Mouse (Mus musculus): ENCODE measurements around the gene Sirpb1c. TPM values are rescaled to one million over a fixed set of nuclear protein-coding genes. Genes with fewer than 3 reads are reported as not detected.
"Not testable (repeated sequence)": the region's sequence is repeated elsewhere in the genome, so short reads cannot be mapped to it uniquely, and the experiment has no call there.

Gene Sirpb1c
- total RNA-seq (2014; rRNA removed) (not detected in 2 replicates), polyA plus RNA-seq (2015; fragmentation: Nextera tagmentation; extraction: Ambion mirVana) (0.12 TPM in 1 of 2 replicates, not detected in the other)

DNA sequence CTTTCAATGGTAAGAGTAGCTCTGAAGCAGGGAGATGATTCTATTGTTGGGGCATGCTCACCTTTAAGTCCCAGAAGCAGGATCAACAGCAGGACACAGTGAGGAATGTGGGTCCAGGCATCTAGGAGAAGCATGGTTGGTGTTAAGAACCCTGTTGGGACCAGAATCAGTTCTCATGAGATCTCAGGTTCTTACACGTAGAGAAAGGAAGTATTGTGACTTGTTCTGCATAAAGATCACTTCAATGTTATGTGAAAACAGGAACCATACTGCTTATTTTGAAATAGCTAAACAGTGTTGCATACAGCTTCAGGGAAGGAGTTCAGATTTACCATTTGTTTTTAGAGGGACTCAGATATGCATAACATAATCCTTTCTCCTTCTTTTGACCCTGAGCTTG lies at the start of gene Sirpb1c:
TSS of gene Sirpb1c (minus strand) at position 249 of the 400 bp plus-strand sequence.
- ATAC-seq (ENCODE audit: low FRiP score); H3K4me1 ChIP-seq (ENCODE audit: insufficient read depth, low read length); H3K4me3 ChIP-seq (ENCODE audit: low read depth, low read length); H3K9me3 ChIP-seq (ENCODE audit: low read length); H3K27ac ChIP-seq (ENCODE audit: low read depth, low read length); H3K27me3 ChIP-seq (ENCODE audit: insufficient read depth, low read length); DNase-seq (ENCODE audit: low spot score); H3K9ac ChIP-seq (replicated peaks; ENCODE audit: low read length, poor library complexity, severe bottlenecking); H3K36me3 ChIP-seq (ENCODE audit: insufficient read depth, low read length); H3K4me2 ChIP-seq (ENCODE audit: low read depth, low read length, poor library complexity, severe bottlenecking): not testable (repeated sequence)
- no CpG with 5 or more reads among the region's 1 CpGs for WGBS

DNA sequence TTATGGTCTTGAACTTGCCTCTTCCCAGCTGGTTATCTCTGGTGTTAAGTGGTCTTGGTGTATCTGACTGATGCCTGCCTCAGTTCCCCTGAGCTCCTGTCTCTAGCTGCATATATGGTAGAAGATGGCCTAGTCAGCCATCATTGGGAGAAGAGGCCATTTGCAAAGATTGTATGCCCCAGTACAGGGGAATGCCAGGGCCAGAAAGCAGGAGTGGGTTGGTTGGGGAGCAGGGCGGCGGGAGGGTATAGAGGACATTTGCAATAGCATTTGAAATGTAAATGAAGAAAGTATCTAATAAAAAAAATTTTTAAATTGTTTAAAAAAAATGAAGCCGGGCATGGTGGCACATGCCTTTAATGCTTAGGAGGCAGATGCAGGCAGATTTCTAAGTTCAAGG lies 38.1 kb upstream of the Sirpb1c start:
- H3K4me3 ChIP-seq (ENCODE audit: low read depth, low read length) = no peak overlapping the region
- DNase-seq (ENCODE audit: low spot score) (no peak), ATAC-seq (ENCODE audit: low FRiP score) (no peak)
- H3K9ac ChIP-seq (replicated peaks; ENCODE audit: low read length, poor library complexity, severe bottlenecking) = no peak overlapping the region
- no peak for TF ChIP-seq CTCF (IDR thresholded peaks at IDR 0.05)
- no peaks in the 10 kb centered on the region for H3K4me1 ChIP-seq (ENCODE audit: insufficient read depth, low read length)
- no peak overlapping the region for H3K27ac ChIP-seq (ENCODE audit: low read depth, low read length)
- H3K9me3 ChIP-seq (ENCODE audit: low read length) = no peaks in the 10 kb centered on the region
- WGBS = 95% methylated on average over 3 of the region's 3 CpGs
- no peaks in the 10 kb centered on the region for H3K36me3 ChIP-seq (ENCODE audit: insufficient read depth, low read length)
- H3K4me2 ChIP-seq (ENCODE audit: low read depth, low read length, poor library complexity, severe bottlenecking) = no peak overlapping the region
- no peaks in the 10 kb centered on the region for H3K27me3 ChIP-seq (ENCODE audit: insufficient read depth, low read length)

DNA sequence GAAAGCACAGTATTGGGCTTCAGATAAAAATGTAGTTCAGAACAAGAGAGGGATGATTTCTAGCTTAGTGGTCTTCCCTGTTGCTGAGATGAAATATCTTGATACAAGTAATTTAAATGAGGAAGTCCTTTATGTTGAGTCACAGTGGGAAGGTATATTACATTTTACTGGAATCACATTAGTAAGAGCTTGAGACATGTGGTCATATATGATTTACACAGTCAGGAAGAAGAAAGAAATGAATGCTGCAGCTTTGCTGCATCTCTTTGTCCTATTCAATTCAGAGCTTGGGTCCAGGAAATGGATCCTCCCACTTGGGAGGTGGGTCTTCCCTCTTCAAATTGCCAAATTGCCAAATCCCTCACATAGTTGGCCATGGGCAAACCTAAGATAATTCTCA lies 7.4 kb upstream of the Sirpb1c start:
- H3K27me3 ChIP-seq (ENCODE audit: insufficient read depth, low read length); H3K36me3 ChIP-seq (ENCODE audit: insufficient read depth, low read length); ATAC-seq (ENCODE audit: low FRiP score); H3K9me3 ChIP-seq (ENCODE audit: low read length); H3K27ac ChIP-seq (ENCODE audit: low read depth, low read length); DNase-seq (ENCODE audit: low spot score); H3K4me3 ChIP-seq (ENCODE audit: low read depth, low read length); H3K4me1 ChIP-seq (ENCODE audit: insufficient read depth, low read length); H3K9ac ChIP-seq (replicated peaks; ENCODE audit: low read length, poor library complexity, severe bottlenecking); H3K4me2 ChIP-seq (ENCODE audit: low read depth, low read length, poor library complexity, severe bottlenecking): not testable (repeated sequence)

GRCm38 (mm10) chr3:15849922-15850321 lies 1.6 kb upstream of the Sirpb1c start:
- 95% methylated on average over 1 of the region's 1 CpGs for WGBS
- no peak for TF ChIP-seq CTCF (IDR thresholded peaks at IDR 0.05)
- no peak for DNase-seq (ENCODE audit: low spot score)
- no peaks in the 10 kb centered on the region for H3K9me3 ChIP-seq (ENCODE audit: low read length)
- H3K27ac ChIP-seq (ENCODE audit: low read depth, low read length) = no peak overlapping the region
- no peak overlapping the region for H3K4me2 ChIP-seq (ENCODE audit: low read depth, low read length, poor library complexity, severe bottlenecking)
- H3K27me3 ChIP-seq (ENCODE audit: insufficient read depth, low read length) = no peaks in the 10 kb centered on the region
- no peak overlapping the region for H3K4me3 ChIP-seq (ENCODE audit: low read depth, low read length)
- no peak for ATAC-seq (ENCODE audit: low FRiP score)
- H3K9ac ChIP-seq (replicated peaks; ENCODE audit: low read length, poor library complexity, severe bottlenecking) = no peak overlapping the region
- no peaks in the 10 kb centered on the region for H3K4me1 ChIP-seq (ENCODE audit: insufficient read depth, low read length)
- no peaks in the 10 kb centered on the region for H3K36me3 ChIP-seq (ENCODE audit: insufficient read depth, low read length)

- ATAC-seq (ENCODE audit: low FRiP score) (peak; percentile 39; the same call in 1 of the 2 replicates), DNase-seq (ENCODE audit: low spot score) (no peak)
- Histone ChIP-seq H3K9me3 (ENCODE audit: low read length) (no peaks in the 10 kb centered on the region), H3K27me3 (ENCODE audit: insufficient read depth, low read length) (no peaks in the 10 kb centered on the region), H3K4me3 (ENCODE audit: low read depth, low read length) (no peak overlapping the region), H3K4me1 (ENCODE audit: insufficient read depth, low read length) (no peaks in the 10 kb centered on the region), H3K9ac (replicated peaks; ENCODE audit: low read length, poor library complexity, severe bottlenecking) (no peak overlapping the region), H3K4me2 (ENCODE audit: low read depth, low read length, poor library complexity, severe bottlenecking) (no peak overlapping the region), H3K27ac (ENCODE audit: low read depth, low read length) (no peak overlapping the region), H3K36me3 (ENCODE audit: insufficient read depth, low read length) (no peaks in the 10 kb centered on the region)
- no peak for TF ChIP-seq CTCF (IDR thresholded peaks at IDR 0.05)
- WGBS = 73% methylated on average over 3 of the region's 3 CpGs
These were observed 838 bp downstream of the Sirpb1c start for GRCm38 (mm10) chr3:15847332-15848047.

DNA sequence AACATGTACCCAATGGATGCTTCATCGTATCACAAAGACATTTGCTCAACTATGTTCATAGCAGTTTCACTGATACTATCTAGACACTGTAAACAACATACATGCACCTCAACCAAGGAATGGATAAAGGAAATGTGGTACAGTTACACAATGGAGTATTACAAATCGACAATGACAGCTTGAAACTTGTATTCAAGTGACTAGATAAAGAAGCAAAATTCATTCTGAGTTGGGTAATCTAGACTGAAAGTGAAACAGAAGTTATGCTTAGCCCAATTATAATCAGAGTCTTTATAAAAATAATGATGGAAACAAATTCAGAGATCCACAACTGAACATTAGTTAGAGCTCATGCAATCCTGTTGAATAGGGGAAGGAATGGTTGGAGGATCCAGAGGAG lies 74.7 kb downstream of the Sirpb1c start:
- H3K4me3 ChIP-seq (ENCODE audit: low read depth, low read length); ATAC-seq (ENCODE audit: low FRiP score); H3K36me3 ChIP-seq (ENCODE audit: insufficient read depth, low read length); H3K4me2 ChIP-seq (ENCODE audit: low read depth, low read length, poor library complexity, severe bottlenecking); H3K27ac ChIP-seq (ENCODE audit: low read depth, low read length); H3K4me1 ChIP-seq (ENCODE audit: insufficient read depth, low read length); H3K9ac ChIP-seq (replicated peaks; ENCODE audit: low read length, poor library complexity, severe bottlenecking); H3K27me3 ChIP-seq (ENCODE audit: insufficient read depth, low read length); H3K9me3 ChIP-seq (ENCODE audit: low read length); DNase-seq (ENCODE audit: low spot score): not testable (repeated sequence)
- 59% methylated on average over 2 of the region's 2 CpGs for WGBS

Other genes with a start within 250 kb of the Sirpb1c start
- 1.2 TPM in 1 of 2 replicates, not detected in the other for gene Gm5150, start 157.9 kb upstream of the Sirpb1c start, total RNA-seq (2014; rRNA removed)
- gene Gm5150, start 157.9 kb upstream of the Sirpb1c start, polyA plus RNA-seq (2015; fragmentation: Nextera tagmentation; extraction: Ambion mirVana) = not detected in 2 replicates

All from midbrain, postnatal 0 days (tissue).